Mouse (Mus musculus): ENCODE results near the gene Rassf6. TPM values are rescaled to one million over a fixed set of nuclear protein-coding genes. Genes with fewer than 3 reads are reported as not detected.

Gene Rassf6
- polyA plus RNA-seq (2012; rRNA removed; ENCODE audit: low replicate concordance) = 0.57 and 2.9 TPM in 2 replicates

DNA sequence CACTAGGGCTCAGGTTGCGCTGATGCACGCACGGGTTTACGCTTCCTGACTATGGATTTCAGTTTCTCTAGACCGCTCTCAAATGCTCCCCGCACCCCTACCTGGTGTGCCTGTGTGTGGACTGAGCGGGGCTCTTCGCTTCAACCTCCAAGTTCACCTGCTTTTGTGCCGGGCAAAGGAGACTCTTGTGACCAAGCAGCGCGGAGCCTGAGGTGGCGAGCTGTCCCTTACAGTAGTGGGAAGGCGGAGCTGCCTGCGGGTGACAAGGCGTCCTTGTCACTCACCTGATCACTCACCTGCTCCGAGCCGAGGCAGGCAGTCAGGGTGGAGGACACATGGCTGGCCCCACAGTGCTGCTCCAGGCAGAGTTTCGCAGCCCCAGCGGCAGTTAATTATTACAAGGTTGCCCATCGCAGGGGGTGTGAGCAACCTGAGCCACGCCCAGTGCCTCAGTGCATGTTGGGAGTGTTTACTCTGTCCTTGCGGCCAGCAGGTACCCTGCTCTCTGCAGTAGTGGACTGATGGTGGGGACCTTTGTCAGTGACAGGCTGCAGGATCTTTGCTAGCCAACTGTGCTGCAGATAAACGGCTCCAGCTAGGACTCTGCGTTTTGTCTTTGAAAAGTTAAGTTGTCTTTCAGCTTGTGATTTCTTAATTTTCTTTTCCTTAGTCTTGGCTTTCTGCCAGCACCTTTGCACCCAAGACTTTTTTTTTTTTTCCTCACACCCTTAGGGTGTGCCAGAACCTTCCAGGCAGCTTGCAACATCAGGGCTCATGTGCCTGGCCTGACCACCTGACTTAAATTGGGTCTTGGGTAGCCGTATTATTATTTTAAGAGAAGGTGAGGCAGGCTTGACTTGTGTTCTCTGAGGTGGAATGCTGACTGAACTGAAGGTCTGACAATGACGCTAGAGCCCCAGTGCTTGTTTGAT, at the start of gene Rassf6:
Gene Rassf6, minus strand, starts transcription at position 372 of the 932 bp plus-strand sequence.

DNA sequence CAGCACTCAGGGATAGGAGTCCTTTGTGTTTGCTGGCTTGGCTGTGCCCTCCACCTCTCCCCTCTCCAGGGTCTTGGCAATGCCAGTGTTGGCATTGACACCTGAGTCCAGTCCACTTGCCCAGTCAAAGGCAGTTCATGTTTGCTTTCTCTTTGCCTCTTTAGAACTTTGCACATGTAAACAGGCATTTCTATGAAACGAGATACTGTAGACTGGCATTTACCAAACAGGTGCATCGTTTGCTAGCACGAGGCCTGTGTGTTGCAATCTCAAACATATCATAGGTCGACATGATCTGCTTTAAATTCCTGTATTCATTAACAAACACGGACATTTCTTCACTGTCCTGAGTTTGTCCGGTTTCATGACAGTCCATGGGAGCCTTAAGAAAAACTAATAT, 79.7 kb downstream of the Rassf6 start, which contains the start of gene 5830473C10Rik:
Gene 5830473C10Rik, plus strand, starts transcription at position 365 of the 400 bp plus-strand sequence.

Other genes starting within 250 kb of the Rassf6 start
- 17.0 and 32.8 TPM in 2 replicates for gene Alb, start 179.8 kb downstream of the Rassf6 start, polyA plus RNA-seq (2012; rRNA removed; ENCODE audit: low replicate concordance)
- not detected in 2 replicates for gene Afp, start 149.9 kb downstream of the Rassf6 start, polyA plus RNA-seq (2012; rRNA removed; ENCODE audit: low replicate concordance)
- gene Afm, start 121.7 kb downstream of the Rassf6 start, polyA plus RNA-seq (2012; rRNA removed; ENCODE audit: low replicate concordance) = not detected in 2 replicates
- gene 5830473C10Rik, start 79.5 kb downstream of the Rassf6 start, polyA plus RNA-seq (2012; rRNA removed; ENCODE audit: low replicate concordance) = 0.06 TPM in 1 of 2 replicates, not detected in the other
- 0.41 TPM in 1 of 2 replicates, not detected in the other for gene Cxcl5, start 118.7 kb upstream of the Rassf6 start, polyA plus RNA-seq (2012; rRNA removed; ENCODE audit: low replicate concordance)
- gene Ppbp, start 127.9 kb upstream of the Rassf6 start, polyA plus RNA-seq (2012; rRNA removed; ENCODE audit: low replicate concordance) = 0.93 and 1.2 TPM in 2 replicates
- gene Pf4, start 131.8 kb upstream of the Rassf6 start, polyA plus RNA-seq (2012; rRNA removed; ENCODE audit: low replicate concordance) = 73.2 and 78.2 TPM in 2 replicates
- gene Cxcl3, start 145.4 kb upstream of the Rassf6 start, polyA plus RNA-seq (2012; rRNA removed; ENCODE audit: low replicate concordance) = 0.17 and 0.27 TPM in 2 replicates
- gene Cxcl15, start 153.9 kb upstream of the Rassf6 start, polyA plus RNA-seq (2012; rRNA removed; ENCODE audit: low replicate concordance) = 8.4 TPM in 1 of 2 replicates, not detected in the other

Measured in subcutaneous adipose tissue, adult 2 months (tissue).